Mouse (Mus musculus) liver, adult 2 months (tissue): ENCODE measurements at regions not wholly inside any gene's neighbourhood (a gene's known extent, or its start where the extent isn't known, plus 50 kb on each side); places are given as distances from the start of the nearest gene placed in this dataset.

Experiments
- DNase-seq: peaks from one replicate; pipeline ENCODE4 v3.0.0-alpha.2; 2011; ENCODE audit warnings: low read depth, low spot score; ENCODE audit errors: extremely low read depth
- H3K27ac ChIP-seq: fragments of 200-500 bp; replicated peaks from 2 replicates; pipeline ENCODE4 v1.5.1; 2012; ENCODE audit warnings: low read depth, mild to moderate bottlenecking, control low read depth, inconsistent platforms, low read length; ENCODE audit not compliant: insufficient read depth
- H3K27me3 ChIP-seq: fragments of 200-500 bp; 2 replicates; pipeline ENCODE4 v1.6.1; 2012; ENCODE audit warnings: mild to moderate bottlenecking, moderate library complexity, low read length, inconsistent platforms; ENCODE audit not compliant: control insufficient read depth, insufficient read depth
- H3K36me3 ChIP-seq: fragments of 200-500 bp; 2 replicates; pipeline ENCODE4 v1.6.1; 2012; ENCODE audit warnings: low read length, inconsistent platforms; ENCODE audit not compliant: control insufficient read depth, insufficient read depth
- H3K4me1 ChIP-seq: fragments of 200-500 bp; 2 replicates; pipeline ENCODE4 v1.6.1; 2011; ENCODE audit warnings: low read length; ENCODE audit not compliant: control insufficient read depth, insufficient read depth
- H3K4me3 ChIP-seq: fragments of 200-500 bp; 2 replicates; pipeline ENCODE4 v1.5.1; 2011; ENCODE audit warnings: low read depth, mild to moderate bottlenecking, control low read depth, low read length, moderate library complexity; ENCODE audit not compliant: insufficient read depth
- H3K79me2 ChIP-seq: fragments of 200-500 bp; 2 replicates; pipeline ENCODE4 v1.6.1; 2012; ENCODE audit warnings: inconsistent platforms, mild to moderate bottlenecking, low read length, moderate library complexity; ENCODE audit not compliant: control insufficient read depth, insufficient read depth
- H3K9ac ChIP-seq: fragments of 200-500 bp; 2 replicates; pipeline ENCODE4 v1.6.1; 2012; ENCODE audit warnings: low read depth, mild to moderate bottlenecking, control low read depth, inconsistent platforms, low read length
- CTCF ChIP-seq: fragments of 200-500 bp; IDR thresholded peaks from 2 replicates; pipeline ENCODE4 v1.5.1; 2011; ENCODE audit warnings: low read depth, low read length, control low read depth
- POLR2A ChIP-seq: fragments of 200-500 bp; IDR thresholded peaks from 2 replicates; pipeline ENCODE4 v1.6.1; 2011; ENCODE audit warnings: low read length, control low read depth; ENCODE audit not compliant: insufficient read depth; ENCODE audit errors: extremely low read depth
- WGBS: fragments of 180-500 bp; shearing (Covaris S2); methylation state at CpG from one replicate; pipeline ENCODE4 v1.1.7; 2018; 5-methylcytosine and 5-hydroxymethylcytosine counted together

DNA sequence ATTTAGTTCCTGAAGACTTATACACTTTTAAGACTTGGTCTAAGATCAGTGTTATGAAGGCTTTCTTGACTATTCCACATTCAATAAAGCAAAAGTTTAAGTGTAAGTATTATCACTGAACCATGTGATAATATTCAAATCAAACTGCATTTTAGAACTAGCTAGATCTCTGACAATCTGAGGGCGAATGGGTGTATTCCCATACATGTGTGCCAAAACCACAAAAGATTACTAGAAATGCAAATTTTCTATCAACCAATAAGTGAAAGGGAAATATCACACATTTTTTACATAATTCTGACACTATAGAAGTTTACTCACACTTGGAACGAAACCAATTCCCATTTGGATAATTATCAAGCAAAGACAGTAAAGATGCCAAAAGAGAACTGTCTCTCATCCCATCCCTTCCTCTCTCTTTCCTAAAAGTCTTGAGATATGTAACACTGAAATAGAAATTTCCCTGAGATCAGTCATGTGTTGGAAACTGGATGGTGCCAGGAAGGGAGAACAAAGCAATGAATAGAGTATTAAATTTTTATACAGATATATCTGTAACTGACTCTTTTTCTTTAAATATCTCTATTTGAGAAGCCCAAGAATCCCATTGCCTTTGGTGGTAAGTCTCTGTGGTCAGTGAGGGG, 394.8 kb upstream of the Nrsn1 start:
- 52% methylated on average over 2 of the region's 2 CpGs for WGBS
- TF ChIP-seq POLR2A (no peak), CTCF (no peak)

DNA sequence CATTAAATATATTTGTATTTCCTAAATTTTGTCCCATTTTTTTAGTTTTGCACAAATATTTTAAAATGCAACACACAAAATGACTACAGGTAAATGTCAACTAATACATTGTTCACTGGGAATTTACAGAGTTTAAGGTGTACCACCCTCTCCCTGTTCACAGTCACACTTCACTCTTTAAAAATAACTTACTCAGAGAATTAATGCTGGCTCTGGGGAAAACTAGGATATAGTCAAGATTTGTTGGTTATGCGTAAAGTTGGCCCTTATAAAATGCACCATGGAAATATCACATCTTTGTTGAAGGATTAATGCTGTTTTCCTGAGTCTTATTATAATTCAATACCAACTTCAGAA, 378.1 kb upstream of the Nrsn1 start:
- WGBS, result 98% methylated on average over 1 of the region's 1 CpGs
- no peak overlapping the region for H3K4me3 ChIP-seq

More for the DNA sequence above, 394.8 kb upstream of the Nrsn1 start:
- Histone ChIP-seq H3K4me1 (no peaks in the 10 kb centered on the region), H3K36me3 (no peaks in the 10 kb centered on the region), H3K9ac (no peak overlapping the region), H3K27ac (no peak overlapping the region), H3K79me2 (no peaks in the 10 kb centered on the region), H3K27me3 (0 out of 2 replicates have a peak, but pooled peaks cover 2% of the 10 kb centered on the region), H3K4me3 (no peak overlapping the region)
- no peak for DNase-seq

DNA sequence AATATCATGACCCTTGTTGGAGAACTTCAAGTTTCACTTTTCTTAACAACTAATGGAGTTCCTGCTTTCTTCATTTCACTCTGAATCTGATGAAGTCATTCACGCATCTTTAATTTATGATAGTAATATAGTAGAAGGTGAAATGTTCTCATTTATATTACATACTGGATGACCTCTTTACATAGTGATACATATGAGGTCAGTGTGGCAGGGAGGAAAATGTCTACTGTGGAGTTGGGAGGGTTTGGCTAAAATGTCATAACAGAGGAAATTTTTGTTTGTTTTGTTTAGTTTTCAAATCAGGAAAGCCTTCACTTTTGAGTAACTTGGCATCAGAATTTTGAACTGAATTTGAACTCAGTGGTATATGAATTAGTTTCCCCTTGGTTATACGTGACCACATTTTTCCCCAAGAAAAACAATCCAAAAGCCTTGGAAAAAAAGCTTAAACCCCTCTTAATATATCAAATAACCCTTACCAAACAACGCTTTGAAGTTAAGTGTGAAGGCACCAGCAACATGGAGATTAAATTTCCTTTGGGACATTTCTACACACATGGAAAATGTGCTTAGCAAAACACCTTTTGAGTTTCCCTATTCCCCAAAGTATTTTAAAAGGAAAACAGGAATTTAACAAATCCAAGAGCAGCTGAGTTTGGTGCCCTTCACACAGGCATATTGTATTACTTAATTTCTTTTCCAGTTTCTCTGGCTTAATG, 377.6 kb upstream of the Nrsn1 start:
- no peak for DNase-seq
- Histone ChIP-seq H3K4me3 (no peak overlapping the region), H3K36me3 (no peaks in the 10 kb centered on the region), H3K79me2 (no peaks in the 10 kb centered on the region), H3K27me3 (no peaks in the 10 kb centered on the region), H3K27ac (no peak overlapping the region), H3K4me1 (no peaks in the 10 kb centered on the region), H3K9ac (no peak overlapping the region)
- TF ChIP-seq POLR2A (no peak), CTCF (no peak)
- 83% methylated on average over 3 of the region's 3 CpGs for WGBS

More for the DNA sequence above, 378.1 kb upstream of the Nrsn1 start:
- no peaks in the 10 kb centered on the region for H3K4me1 ChIP-seq
- H3K79me2 ChIP-seq, result no peaks in the 10 kb centered on the region
- no peaks in the 10 kb centered on the region for H3K36me3 ChIP-seq
- no peak overlapping the region for H3K9ac ChIP-seq
- H3K27me3 ChIP-seq, result no peaks in the 10 kb centered on the region
- DNase-seq, result no peak
- no peak for TF ChIP-seq CTCF
- no peak for TF ChIP-seq POLR2A
- no peak overlapping the region for H3K27ac ChIP-seq

DNA sequence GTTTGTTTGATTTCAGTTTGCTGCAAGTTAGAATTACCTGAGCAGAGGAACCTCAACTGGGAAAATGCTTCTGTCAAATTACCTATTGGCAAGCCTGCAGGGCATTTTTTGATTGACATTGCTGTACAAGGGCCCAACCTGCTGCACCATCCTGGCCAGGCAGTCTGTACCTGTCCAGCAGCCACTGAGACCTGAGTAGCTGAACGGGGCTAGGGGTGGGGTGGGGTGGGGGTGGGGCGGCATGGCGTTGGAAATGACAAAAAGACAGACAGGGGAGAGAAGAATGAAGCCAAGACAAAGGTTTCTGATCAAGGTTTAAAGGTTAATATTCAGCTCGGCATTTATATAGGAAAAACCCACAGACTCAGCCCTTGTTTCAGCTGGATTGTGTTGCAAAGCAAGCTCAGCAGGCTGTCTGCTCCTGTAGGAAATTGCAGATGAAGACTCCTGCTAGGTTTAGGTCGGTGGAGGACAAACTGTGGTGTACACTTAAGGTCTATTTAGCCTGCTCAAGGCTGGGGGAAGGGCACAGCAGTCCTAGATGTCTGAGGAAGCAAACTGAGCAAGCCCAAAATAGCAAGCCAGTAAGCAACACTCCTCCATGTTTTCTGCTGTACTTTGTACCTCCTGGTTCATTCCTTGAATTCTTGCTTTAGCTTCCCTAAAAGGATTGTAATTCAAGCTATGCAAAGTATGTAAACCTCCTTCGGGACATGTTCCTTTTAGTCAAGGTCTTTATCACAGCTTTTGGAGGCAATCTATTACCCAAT, 369.4 kb upstream of the Nrsn1 start:
- Histone ChIP-seq H3K79me2 (no peaks in the 10 kb centered on the region), H3K36me3 (no peaks in the 10 kb centered on the region), H3K27me3 (no peaks in the 10 kb centered on the region), H3K9ac (no peak overlapping the region), H3K27ac (no peak overlapping the region), H3K4me1 (no peaks in the 10 kb centered on the region), H3K4me3 (no peak overlapping the region)
- TF ChIP-seq POLR2A (no peak), CTCF (no peak)
- 26% methylated on average over 6 of the region's 6 CpGs for WGBS
- DNase-seq, result no peak

DNA sequence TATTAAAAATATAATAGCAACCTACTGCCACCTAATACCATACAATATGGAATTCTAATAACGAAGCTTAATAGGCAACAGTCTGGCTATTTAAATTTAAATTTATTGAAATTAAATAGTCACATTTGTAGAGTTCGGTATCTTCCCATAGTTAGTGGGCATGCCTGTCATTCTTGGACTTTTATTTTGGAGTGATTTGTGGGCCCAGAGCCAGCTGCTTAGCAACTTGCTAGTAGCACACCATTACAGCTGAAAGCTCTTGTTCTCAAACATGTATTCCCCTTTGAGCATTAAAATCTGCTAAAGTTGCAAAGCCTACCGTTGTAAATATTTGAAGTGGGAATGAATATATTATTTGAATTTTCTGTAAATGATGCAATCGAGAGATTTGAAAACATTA, 359.2 kb upstream of the Nrsn1 start:
- no peak overlapping the region for H3K4me3 ChIP-seq
- no peak overlapping the region for H3K9ac ChIP-seq

More for the DNA sequence above, 359.2 kb upstream of the Nrsn1 start:
- WGBS, result 80% methylated on average over 4 of the region's 4 CpGs
- no peaks in the 10 kb centered on the region for H3K36me3 ChIP-seq
- no peaks in the 10 kb centered on the region for H3K27me3 ChIP-seq
- no peaks in the 10 kb centered on the region for H3K4me1 ChIP-seq
- H3K79me2 ChIP-seq, result no peaks in the 10 kb centered on the region
- no peak for DNase-seq
- TF ChIP-seq CTCF (no peak), POLR2A (no peak)
- no peak overlapping the region for H3K27ac ChIP-seq
